In the genomic region with DNA sequence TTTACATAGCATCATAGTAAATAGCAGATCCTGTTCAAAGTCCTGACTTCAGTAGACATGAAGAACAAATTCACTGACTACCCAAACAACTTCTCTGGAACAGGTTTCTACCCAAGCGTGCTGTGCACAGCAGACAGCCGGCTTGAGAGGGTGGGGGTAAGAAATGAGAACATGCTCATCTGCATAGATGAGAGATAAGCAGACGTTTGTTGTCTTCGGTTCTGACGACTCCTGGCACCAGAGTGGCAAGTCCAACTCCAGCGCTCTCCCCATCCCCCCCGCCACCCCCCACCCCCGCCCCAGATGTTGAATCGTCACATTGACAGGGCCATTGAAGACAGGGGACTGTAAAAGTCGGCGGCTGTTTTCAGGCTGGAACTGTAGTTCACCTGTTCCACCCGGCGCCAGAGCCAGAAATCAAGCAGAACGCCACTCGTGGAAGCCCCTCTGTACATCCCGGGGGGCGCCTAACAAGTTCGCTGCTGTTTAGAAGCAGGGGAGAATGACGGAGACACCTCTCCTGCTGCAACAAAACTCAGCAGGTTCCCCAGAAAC, we compare ENCODE assay signal across 9 mouse cellular contexts. TPM values are rescaled to one million over a fixed set of nuclear protein-coding genes. Genes with fewer than 3 reads are reported as not detected.
DNase-seq lines count a peak whose midpoint lies in the region; ATAC-seq and TF ChIP-seq lines count a peak whose summit lies in the region.
"Had no signal": no experiment of that assay in that cellular context is flagged by ENCODE, and none has a peak within 500 bp of the region (broad histone marks: within the 10 kb centered on the region; RNA-seq: fewer than 3 reads in every experiment).

No protein-coding gene starts in this region.

- no peaks in the 10 kb centered on the region for H3K36me3 ChIP-seq in heart, embryonic 12.5 days
- no peaks in the 10 kb centered on the region for H3K36me3 ChIP-seq in testis, adult 2 months (ENCODE audit: control insufficient read depth, insufficient read depth, low read length)
- H3K36me3 ChIP-seq in forebrain, embryonic 16.5 days (ENCODE audit: control insufficient read depth, insufficient read depth): no peaks in the 10 kb centered on the region
- H3K36me3 ChIP-seq in liver, embryonic 13.5 days: no peaks in the 10 kb centered on the region

- ATAC-seq in heart, embryonic 12.5 days (ENCODE audit: insufficient number of reproducible peaks, low FRiP score): peak; percentile 60
- ATAC-seq in forebrain, embryonic 16.5 days: peak; percentile 2; the same call in 1 of the 2 replicates
- peak; percentile 71 for ATAC-seq in liver, embryonic 13.5 days (ENCODE audit: low read depth)

- no peaks in the 10 kb centered on the region for H3K27me3 ChIP-seq in heart, embryonic 12.5 days (replicated peaks)
- H3K27me3 ChIP-seq in testis, adult 2 months (ENCODE audit: control insufficient read depth, insufficient read depth, low read length): 0 out of 2 replicates have a peak, but pooled peaks cover 3% of the 10 kb centered on the region
- H3K27me3 ChIP-seq in forebrain, embryonic 16.5 days (replicated peaks; ENCODE audit: control insufficient read depth, insufficient read depth, low read length): peaks cover 10% of the 10 kb centered on the region; the same call in 1 of the 2 replicates
- H3K27me3 ChIP-seq in liver, embryonic 13.5 days: peaks cover 31% of the 10 kb centered on the region

- H3K4me2 ChIP-seq in heart, embryonic 12.5 days: peak overlapping the region; percentile 97
- peak overlapping the region; percentile 84 for H3K4me2 ChIP-seq in forebrain, embryonic 16.5 days (ENCODE audit: low read length)
- peak overlapping the region; percentile 94 for H3K4me2 ChIP-seq in liver, embryonic 13.5 days

- WGBS in heart, embryonic 12.5 days: under 1% methylated on average over 19 of the region's 19 CpGs
- under 1% methylated on average over 19 of the region's 19 CpGs for WGBS in forebrain, embryonic 16.5 days
- 0% methylated on average over 17 of the region's 19 CpGs for WGBS in liver, embryonic 13.5 days (ENCODE audit: insufficient replicate concordance)

- H3K4me3 ChIP-seq in heart, embryonic 12.5 days: peak overlapping the region; percentile 83
- H3K4me3 ChIP-seq in testis, adult 2 months (ENCODE audit: control insufficient read depth, low read depth, low read length): peak overlapping the region; percentile 63
- peak overlapping the region; percentile 85 for H3K4me3 ChIP-seq in forebrain, embryonic 16.5 days (replicated peaks; ENCODE audit: low read length)
- peak overlapping the region; percentile 90 for H3K4me3 ChIP-seq in liver, embryonic 13.5 days (replicated peaks)

- peak overlapping the region; percentile 89 for H3K27ac ChIP-seq in heart, embryonic 12.5 days (ENCODE audit: poor library complexity, severe bottlenecking)
- peak overlapping the region; percentile 73 for H3K27ac ChIP-seq in testis, adult 2 months (ENCODE audit: control insufficient read depth, insufficient read depth, low read depth, low read length)
- H3K27ac ChIP-seq in forebrain, embryonic 16.5 days (ENCODE audit: low read length): no peak overlapping the region
- H3K27ac ChIP-seq in liver, embryonic 13.5 days: peak overlapping the region; percentile 94
- H3K27ac ChIP-seq: macrophage had no signal

- H3K9ac ChIP-seq in heart, embryonic 12.5 days: peak overlapping the region; percentile 87
- peak overlapping the region; percentile 84 for H3K9ac ChIP-seq in forebrain, embryonic 16.5 days (replicated peaks; ENCODE audit: low read depth, low read length)
- peak overlapping the region; percentile 96 for H3K9ac ChIP-seq in liver, embryonic 13.5 days

- DNase-seq in heart, adult 8-10 months (ENCODE audit: low spot score): no peak
- no peak for DNase-seq in testis, postnatal 10 days (ENCODE audit: low spot score)
- peak; percentile 58 for DNase-seq in liver, embryonic 13.5 days
- peak; percentile 4 for DNase-seq in right cerebral cortex, postnatal 4 days
- DNase-seq in ovary, adult 18-20 months (ENCODE audit: low spot score): no peak

- peaks cover 49% of the 10 kb centered on the region for H3K4me1 ChIP-seq in heart, embryonic 12.5 days (replicated peaks)
- H3K4me1 ChIP-seq in testis, adult 2 months (ENCODE audit: control insufficient read depth, insufficient read depth, low read length): peaks cover 17% of the 10 kb centered on the region
- H3K4me1 ChIP-seq in forebrain, embryonic 16.5 days (replicated peaks; ENCODE audit: control insufficient read depth, insufficient read depth, low read length): peaks cover 20% of the 10 kb centered on the region
- H3K4me1 ChIP-seq in liver, embryonic 13.5 days (replicated peaks): peaks cover 48% of the 10 kb centered on the region

- no peak for TF ChIP-seq CTCF in testis, adult 2 months (IDR thresholded peaks at IDR 0.05; ENCODE audit: control insufficient read depth, insufficient read depth, insufficient replicate concordance, low read depth, low read length)

- H3K9me3 ChIP-seq in heart, embryonic 12.5 days (replicated peaks): no peaks in the 10 kb centered on the region
- no peaks in the 10 kb centered on the region for H3K9me3 ChIP-seq in forebrain, embryonic 16.5 days (ENCODE audit: control insufficient read depth, low read length)
- no peaks in the 10 kb centered on the region for H3K9me3 ChIP-seq in liver, embryonic 13.5 days (replicated peaks)

- no peak for TF ChIP-seq POLR2A in testis, adult 2 months (IDR thresholded peaks at IDR 0.05; ENCODE audit: control insufficient read depth, low read depth, low read length)

RNA-seq across cellular contexts. Expression of a gene that starts 0.7 kb away (rescaled TPM):
- 8.6 and 9.4 TPM in 2 replicates for polyA plus RNA-seq in heart, embryonic 12.5 days (2016; fragmentation: Nextera tagmentation; extraction: Ambion mirVana)
- 10 to 100 TPM; 20.2 to 23.1 (median 21.5) TPM for total RNA-seq in heart, adult 8-10 months (2022)
- 5.1 and 6.1 TPM in 2 replicates for polyA plus RNA-seq in testis, adult 2 months (2012; rRNA removed)
- 1.8 and 2.2 TPM in 2 replicates for polyA plus RNA-seq in forebrain, embryonic 16.5 days (2015; fragmentation: Nextera tagmentation; extraction: Ambion mirVana)
- polyA plus RNA-seq in liver, embryonic 13.5 days (2015; fragmentation: Nextera tagmentation; extraction: Ambion mirVana): 8.5 and 10.2 TPM in 2 replicates

Comparison
In these comparisons a context has a peak if more than half of its experiments do, and no peak if none do; other contexts are left out.
1. ATAC-seq: peak in every context shown above with its lines; median percentile 71 in liver, embryonic 13.5 days; 60 in heart, embryonic 12.5 days; 2 in forebrain, embryonic 16.5 days.
2. DNase-seq: peak in liver, embryonic 13.5 days (single experiment) and right cerebral cortex, postnatal 4 days (single experiment); none in heart, adult 8-10 months (single experiment), testis, postnatal 10 days (single experiment) and ovary, adult 18-20 months (single experiment).
3. Peak in every context shown above with its lines, with median percentiles within 50 percentile points of each other: H3K4me2 ChIP-seq, H3K4me3 ChIP-seq and H3K9ac ChIP-seq.